Mouse (Mus musculus): ENCODE results near the gene Htra2. TPM values are rescaled to one million over a fixed set of nuclear protein-coding genes. Genes with fewer than 3 reads are reported as not detected.

Gene Htra2
- polyA plus RNA-seq, 1 experiment from 2014 or later = 87.9 TPM

- H3K9me3 ChIP-seq (replicated peaks) = no peaks in the 10 kb centered on the region
- no peak overlapping the region for H3K9ac ChIP-seq
- H3K36me3 ChIP-seq (replicated peaks) = no peaks in the 10 kb centered on the region
- WGBS (ENCODE audit: insufficient replicate concordance) = 57% methylated on average over 9 of the region's 9 CpGs
- H3K4me3 ChIP-seq (replicated peaks) = no peak overlapping the region
- no peak overlapping the region for H3K4me2 ChIP-seq
- peaks cover 28% of the 10 kb centered on the region for H3K4me1 ChIP-seq (replicated peaks)
- H3K27ac ChIP-seq (replicated peaks) = no peak overlapping the region
- H3K27me3 ChIP-seq = no peaks in the 10 kb centered on the region
- peak; percentile 27; the same call in 1 of the 2 replicates for ATAC-seq (ENCODE audit: insufficient read depth)
Observed at GRCm38 (mm10) chr6:83044742-83045141, 10.3 kb downstream of the Htra2 start.

GRCm38 (mm10) chr6:83043993-83044392, 11.1 kb downstream of the Htra2 start:
- H3K4me2 ChIP-seq = no peak overlapping the region
- no peak overlapping the region for H3K9ac ChIP-seq
- H3K9me3 ChIP-seq (replicated peaks) = no peaks in the 10 kb centered on the region
- H3K36me3 ChIP-seq (replicated peaks) = no peaks in the 10 kb centered on the region
- peaks cover 31% of the 10 kb centered on the region for H3K4me1 ChIP-seq (replicated peaks)
- H3K27me3 ChIP-seq = no peaks in the 10 kb centered on the region
- WGBS (ENCODE audit: insufficient replicate concordance) = 72% methylated on average over 5 of the region's 5 CpGs
- no peak overlapping the region for H3K4me3 ChIP-seq (replicated peaks)
- no peak overlapping the region for H3K27ac ChIP-seq (replicated peaks)
- ATAC-seq (ENCODE audit: insufficient read depth) = no peak

- Histone ChIP-seq H3K4me1 (replicated peaks) (peaks cover 35% of the 10 kb centered on the region), H3K4me3 (replicated peaks) (no peak overlapping the region), H3K9ac (no peak overlapping the region), H3K27ac (replicated peaks) (no peak overlapping the region), H3K27me3 (no peaks in the 10 kb centered on the region), H3K36me3 (replicated peaks) (no peaks in the 10 kb centered on the region), H3K4me2 (no peak overlapping the region), H3K9me3 (replicated peaks) (no peaks in the 10 kb centered on the region)
- ATAC-seq (ENCODE audit: insufficient read depth) = no peak
- WGBS (ENCODE audit: insufficient replicate concordance) = 65% methylated on average over 6 of the region's 6 CpGs
Observed at GRCm38 (mm10) chr6:83043561-83043960, 11.5 kb downstream of the Htra2 start.

GRCm38 (mm10) chr6:83040601-83041000, 14.5 kb downstream of the Htra2 start:
- H3K4me2 ChIP-seq = no peak overlapping the region
- H3K9ac ChIP-seq = no peak overlapping the region
- ATAC-seq (ENCODE audit: insufficient read depth) = no peak
- 75% methylated on average over 5 of the region's 5 CpGs for WGBS (ENCODE audit: insufficient replicate concordance)
- no peaks in the 10 kb centered on the region for H3K36me3 ChIP-seq (replicated peaks)
- no peak overlapping the region for H3K4me3 ChIP-seq (replicated peaks)
- peak overlapping the region; percentile 49 for H3K27ac ChIP-seq (replicated peaks)
- H3K4me1 ChIP-seq (replicated peaks) = peaks cover 31% of the 10 kb centered on the region
- peaks cover 8% of the 10 kb centered on the region; the same call in 1 of the 2 replicates for H3K27me3 ChIP-seq
- no peaks in the 10 kb centered on the region for H3K9me3 ChIP-seq (replicated peaks)

DNA sequence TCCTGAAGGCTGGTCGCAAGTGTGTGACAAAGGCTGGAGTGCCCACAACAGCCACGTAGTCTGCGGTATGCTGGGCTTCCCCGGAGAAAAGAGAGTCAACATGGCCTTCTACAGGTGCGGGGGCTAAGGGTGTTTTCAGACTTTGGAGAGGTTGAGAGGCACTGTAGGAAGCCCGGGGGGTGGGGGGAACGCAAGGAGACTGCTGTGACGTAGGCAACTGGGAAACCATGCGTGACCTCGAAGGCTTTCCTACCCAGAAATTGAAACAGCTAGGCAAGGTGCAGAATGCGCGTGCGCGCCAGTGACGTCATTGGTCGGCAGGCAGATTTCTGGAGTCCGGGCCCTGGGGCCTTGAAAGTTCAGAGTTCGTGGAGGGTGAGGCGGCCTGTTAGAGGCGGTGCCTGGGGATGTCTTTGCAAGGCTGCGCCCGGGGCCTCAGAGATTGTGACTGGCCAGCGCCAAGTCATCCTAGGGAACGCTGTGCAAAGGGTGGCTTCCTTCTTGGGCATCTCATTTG, 16.5 kb downstream of the Htra2 start:
- peaks cover 48% of the 10 kb centered on the region for H3K4me1 ChIP-seq (replicated peaks)
- H3K4me3 ChIP-seq (replicated peaks) = peak overlapping the region; percentile 39
- H3K36me3 ChIP-seq (replicated peaks) = no peaks in the 10 kb centered on the region
- peak overlapping the region; percentile 67 for H3K4me2 ChIP-seq
- peak overlapping the region; percentile 96 for H3K27ac ChIP-seq (replicated peaks)
- 12% methylated on average over 24 of the region's 24 CpGs for WGBS (ENCODE audit: insufficient replicate concordance)
- H3K9ac ChIP-seq = peak overlapping the region; percentile 49
- H3K9me3 ChIP-seq (replicated peaks) = no peaks in the 10 kb centered on the region
- ATAC-seq (ENCODE audit: insufficient read depth) = peak; percentile 99
- H3K27me3 ChIP-seq = peaks cover 25% of the 10 kb centered on the region

DNA sequence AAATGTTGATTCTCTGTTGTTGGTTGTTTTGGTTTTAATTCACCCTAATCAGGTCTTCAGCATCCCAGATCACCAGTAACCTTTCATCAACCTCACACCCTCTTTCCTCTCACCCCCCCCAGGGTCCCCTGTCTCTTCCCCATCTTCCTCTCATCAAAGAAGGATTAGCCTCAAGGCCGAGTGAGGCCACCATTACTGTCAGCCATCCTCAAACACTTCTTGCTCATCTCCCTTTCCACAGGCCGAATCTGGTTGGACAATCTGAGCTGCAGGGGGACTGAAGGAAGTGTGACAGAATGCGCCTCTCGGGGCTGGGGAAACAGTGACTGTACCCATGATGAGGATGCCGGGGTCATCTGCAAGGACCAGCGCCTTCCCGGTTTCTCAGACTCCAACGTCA, 17.9 kb downstream of the Htra2 start:
- H3K27me3 ChIP-seq = peaks cover 29% of the 10 kb centered on the region
- H3K36me3 ChIP-seq (replicated peaks) = peaks cover under 1% of the 10 kb centered on the region; the same call in 1 of the 2 replicates
- H3K9me3 ChIP-seq (replicated peaks) = no peaks in the 10 kb centered on the region
- no peak overlapping the region for H3K4me3 ChIP-seq (replicated peaks)
- H3K4me2 ChIP-seq = no peak overlapping the region
- WGBS (ENCODE audit: insufficient replicate concordance) = 84% methylated on average over 8 of the region's 8 CpGs
- H3K27ac ChIP-seq (replicated peaks) = no peak overlapping the region
- no peak for ATAC-seq (ENCODE audit: insufficient read depth)
- no peak overlapping the region for H3K9ac ChIP-seq
- H3K4me1 ChIP-seq (replicated peaks) = peaks cover 58% of the 10 kb centered on the region

DNA sequence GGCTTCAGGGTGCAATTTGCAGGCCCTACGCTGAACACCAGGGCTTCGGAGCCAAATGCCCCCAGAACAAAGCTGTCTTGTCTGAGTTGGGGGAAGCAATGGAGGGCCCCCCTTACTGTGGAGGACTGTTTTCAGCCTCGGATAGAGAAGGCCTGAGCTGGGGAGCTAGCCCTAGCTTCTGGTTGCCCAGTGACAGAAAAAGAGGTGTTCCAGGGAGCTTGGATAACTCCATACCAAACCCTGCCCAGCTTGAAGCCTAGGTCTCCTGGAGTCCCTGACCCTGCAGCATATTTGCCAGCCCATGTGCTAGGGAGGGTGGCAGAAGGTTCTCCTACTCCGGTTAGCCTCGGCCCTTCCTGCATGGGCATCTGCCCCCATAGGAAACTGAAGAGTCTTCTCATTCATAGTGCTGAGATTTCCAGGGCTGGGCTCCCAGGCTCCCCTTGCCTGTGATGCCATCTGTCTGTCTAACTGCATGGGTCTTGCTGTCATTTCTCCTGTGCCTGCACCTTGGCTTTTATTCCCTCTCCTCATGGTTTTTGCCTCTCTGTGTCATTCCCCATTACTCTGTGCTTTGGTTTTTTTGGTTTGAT, 20.5 kb downstream of the Htra2 start:
- Histone ChIP-seq H3K27ac (replicated peaks) (no peak overlapping the region), H3K9me3 (replicated peaks) (no peaks in the 10 kb centered on the region), H3K4me1 (replicated peaks) (peaks cover 70% of the 10 kb centered on the region), H3K4me2 (peak overlapping the region; percentile 83), H3K4me3 (replicated peaks) (peak overlapping the region; percentile 87), H3K36me3 (replicated peaks) (peaks cover 27% of the 10 kb centered on the region), H3K27me3 (peaks cover 40% of the 10 kb centered on the region), H3K9ac (no peak overlapping the region)
- no peak for ATAC-seq (ENCODE audit: insufficient read depth)
- 58% methylated on average over 5 of the region's 5 CpGs for WGBS (ENCODE audit: insufficient replicate concordance)

DNA sequence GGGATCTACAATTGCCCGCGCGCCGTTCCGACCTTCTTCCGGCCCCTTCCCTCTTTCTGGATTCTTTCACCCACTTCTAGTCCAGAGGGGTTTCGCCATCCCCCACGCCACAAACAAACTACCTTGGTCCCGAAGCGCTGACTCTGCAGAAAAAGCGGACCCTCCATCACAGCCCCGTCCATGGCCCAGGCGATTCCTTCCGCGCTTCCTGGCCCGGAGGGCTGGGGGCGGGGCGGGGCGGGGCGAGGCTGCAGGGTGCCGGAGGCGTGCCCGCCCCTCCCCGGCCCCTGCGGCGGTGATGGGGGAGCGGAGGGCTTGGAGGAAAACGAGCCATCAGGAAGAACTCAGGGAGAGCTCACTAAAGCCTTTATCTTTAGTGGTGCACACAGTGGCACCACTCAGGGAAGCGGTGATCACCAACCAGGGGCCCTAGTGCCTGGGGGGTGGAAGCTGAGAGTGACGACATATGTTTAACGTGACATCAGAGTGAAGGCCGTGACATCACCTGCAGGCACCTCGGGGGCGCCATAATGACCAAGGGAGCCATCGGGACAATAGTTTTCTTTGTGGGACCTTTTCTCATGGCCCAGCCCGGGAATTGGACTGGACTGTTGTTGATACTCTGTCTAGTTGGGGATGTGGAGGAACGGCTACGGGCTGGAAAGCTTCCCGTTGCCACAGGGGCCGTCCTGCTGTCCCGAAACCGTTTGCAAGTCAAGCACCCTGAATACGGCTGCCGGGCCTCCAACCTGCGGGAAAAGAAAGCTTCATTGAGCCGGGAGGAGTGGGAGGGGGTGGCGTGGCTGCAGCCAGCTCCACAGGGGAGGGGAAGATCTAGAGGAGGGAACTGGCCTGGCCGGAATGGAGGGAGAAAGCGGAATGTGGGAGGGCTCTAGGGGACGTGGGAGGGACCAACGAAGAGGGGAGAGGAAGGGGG, 21.6 kb downstream of the Htra2 start, which contains the start of the genes Dok1 and Loxl3:
Gene Dok1 (minus strand): TSS at position 223 of the 937 bp plus-strand sequence.
Gene Loxl3 (plus strand): TSS at position 925 of the 937 bp plus-strand sequence.
- peak; percentile 87 for ATAC-seq (ENCODE audit: insufficient read depth)
- Histone ChIP-seq H3K4me1 (replicated peaks) (peaks cover 64% of the 10 kb centered on the region), H3K36me3 (replicated peaks) (peaks cover 30% of the 10 kb centered on the region), H3K4me2 (peak within 1 kb of the TSS; percentile 83), H3K9me3 (replicated peaks) (no peaks in the 10 kb centered on the region), H3K9ac (peak within 1 kb of the TSS; percentile 84), H3K27me3 (peaks cover 40% of the 10 kb centered on the region), H3K27ac (replicated peaks) (peak within 1 kb of the TSS; percentile 77), H3K4me3 (replicated peaks) (peak within 1 kb of the TSS; percentile 87)
- 1% methylated on average over 51 of the region's 51 CpGs for WGBS (ENCODE audit: insufficient replicate concordance)

- peaks cover 40% of the 10 kb centered on the region for H3K27me3 ChIP-seq
- under 1% methylated on average over 31 of the region's 31 CpGs for WGBS (ENCODE audit: insufficient replicate concordance)
- H3K9me3 ChIP-seq (replicated peaks) = no peaks in the 10 kb centered on the region
- peak overlapping the region; percentile 77 for H3K27ac ChIP-seq (replicated peaks)
- H3K4me3 ChIP-seq (replicated peaks) = peak overlapping the region; percentile 87
- H3K9ac ChIP-seq = peak overlapping the region; percentile 84
- ATAC-seq (ENCODE audit: insufficient read depth) = peak; percentile 71
- H3K36me3 ChIP-seq (replicated peaks) = peaks cover 30% of the 10 kb centered on the region
- H3K4me1 ChIP-seq (replicated peaks) = peaks cover 64% of the 10 kb centered on the region
- peak overlapping the region; percentile 83 for H3K4me2 ChIP-seq
Observed at GRCm38 (mm10) chr6:83032769-83033191, 22.3 kb downstream of the Htra2 start.

DNA sequence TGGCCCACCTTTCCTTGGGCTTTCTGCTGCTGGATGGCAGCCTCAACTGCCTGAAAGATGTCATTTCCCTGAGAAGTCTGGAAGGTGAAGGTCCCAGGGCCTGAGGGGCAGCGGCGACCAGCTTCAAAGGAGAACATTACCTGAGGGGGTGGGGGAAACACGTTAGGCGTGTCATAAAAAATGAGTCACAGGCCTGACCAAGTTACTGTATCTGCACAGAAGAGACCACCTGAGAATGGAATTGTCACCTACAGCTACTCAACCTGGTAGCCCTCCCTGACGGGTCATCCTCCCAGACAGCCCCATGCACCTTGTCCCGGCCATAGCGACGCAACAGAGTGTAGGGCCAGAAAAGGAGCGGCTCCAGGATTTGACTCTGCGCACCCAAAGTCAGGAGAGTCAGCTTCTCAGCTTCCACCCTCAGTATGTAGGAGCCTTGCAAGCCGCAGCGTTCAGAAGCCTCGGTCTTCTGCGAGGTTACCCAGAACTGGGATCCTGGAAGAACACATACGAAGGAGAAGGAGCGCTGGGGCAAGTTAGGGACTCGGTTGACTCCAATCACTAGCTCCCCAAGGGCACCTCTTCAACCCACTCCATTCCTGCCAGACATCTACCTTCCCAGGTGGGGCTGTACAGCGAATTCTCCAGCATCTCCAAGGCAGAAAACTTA, 23.0 kb downstream of the Htra2 start:
- Histone ChIP-seq H3K36me3 (replicated peaks) (peaks cover 30% of the 10 kb centered on the region), H3K27ac (replicated peaks) (peak overlapping the region; percentile 77), H3K4me2 (peak overlapping the region; percentile 83), H3K9ac (peak overlapping the region; percentile 84), H3K4me3 (replicated peaks) (peak overlapping the region; percentile 87), H3K9me3 (replicated peaks) (no peaks in the 10 kb centered on the region), H3K4me1 (replicated peaks) (peaks cover 71% of the 10 kb centered on the region), H3K27me3 (peaks cover 40% of the 10 kb centered on the region)
- 57% methylated on average over 18 of the region's 18 CpGs for WGBS (ENCODE audit: insufficient replicate concordance)
- ATAC-seq (ENCODE audit: insufficient read depth) = no peak

Measured in liver, embryonic 15.5 days (tissue).